In genomic region chr2:92544364-92545151, GRCm38 (mm10) we compare ENCODE assay signal across 9 mouse cellular contexts. TPM values are rescaled to one million over a fixed set of nuclear protein-coding genes. Genes with fewer than 3 reads are reported as not detected.
A peak's percentile ranks its signal among the peaks of the same experiment; 100 is the strongest.
DNase-seq lines count a peak whose midpoint lies in the region; ATAC-seq lines count a peak whose summit lies in the region.
"Had no signal": no experiment of that assay in that cellular context is flagged by ENCODE, and none has a peak within 500 bp of the region (broad histone marks: within the 10 kb centered on the region; RNA-seq: fewer than 3 reads in every experiment).

No protein-coding gene starts in this region.

- WGBS in midbrain, embryonic 15.5 days, result 11% methylated on average over 15 of the region's 15 CpGs

- H3K27me3 ChIP-seq in megakaryocyte, embryonic 14.5 days (replicated peaks), result peaks cover 22% of the 10 kb centered on the region
- no peaks in the 10 kb centered on the region for H3K27me3 ChIP-seq in midbrain, embryonic 15.5 days (replicated peaks)

- H3K4me3 ChIP-seq in megakaryocyte, embryonic 14.5 days (replicated peaks), result peak overlapping the region; percentile 65
- no peak overlapping the region for H3K4me3 ChIP-seq in midbrain, embryonic 15.5 days
- H3K4me3 ChIP-seq: erythroblast, embryonic 14.5 days had no signal

- no peak overlapping the region for H3K27ac ChIP-seq in midbrain, embryonic 15.5 days

- no peak overlapping the region for H3K9ac ChIP-seq in midbrain, embryonic 15.5 days

- ATAC-seq in megakaryocyte, adult 5-6 weeks (ENCODE audit: poor library complexity, severe bottlenecking), result no peak
- peak; percentile 87 for ATAC-seq in midbrain, embryonic 15.5 days (replicated peaks)

- H3K4me2 ChIP-seq in midbrain, embryonic 15.5 days, result peak overlapping the region; percentile 16

- no peaks in the 10 kb centered on the region for H3K9me3 ChIP-seq in megakaryocyte, embryonic 14.5 days
- H3K9me3 ChIP-seq in midbrain, embryonic 15.5 days, result no peaks in the 10 kb centered on the region

- H3K4me1 ChIP-seq in megakaryocyte, embryonic 14.5 days, result peaks cover 81% of the 10 kb centered on the region
- H3K4me1 ChIP-seq in midbrain, embryonic 15.5 days, result peaks cover 18% of the 10 kb centered on the region

- H3K36me3 ChIP-seq in megakaryocyte, embryonic 14.5 days (replicated peaks; ENCODE audit: low read length), result no peaks in the 10 kb centered on the region
- H3K36me3 ChIP-seq in midbrain, embryonic 15.5 days (replicated peaks), result no peaks in the 10 kb centered on the region

- peak; percentile 28 for DNase-seq in adrenal gland, postnatal 10 days
- no peak for DNase-seq in adrenal gland, adult 18-20 months (ENCODE audit: low spot score in 2 of 2)
- peak; percentile 34 for DNase-seq in forelimb bud, embryonic 11.5 days (ENCODE audit: low read depth, low spot score)
- no peak for DNase-seq in urinary bladder, adult 2 months (ENCODE audit: low spot score)
- DNase-seq in spleen, postnatal 10 days (ENCODE audit: low spot score in 2 of 2), result no peak

RNA-seq across cellular contexts. Expression of gene Chst1, which starts 54.9 kb away (rescaled TPM):
- total RNA-seq in adrenal gland, postnatal 10 days (2021), result 10 to 100 TPM in 1 of 2 experiments, 1 to 10 TPM in 1; 9.6 to 13.0 TPM
- 10 to 100 TPM; 13.2 to 20.4 TPM for total RNA-seq in adrenal gland, adult 18-20 months (2021)
- 0.45 TPM in 1 of 2 replicates, not detected in the other for polyA plus RNA-seq in megakaryocyte, embryonic 14.5 days (2012; ENCODE audit: insufficient read depth, low replicate concordance)
- 0.91 and 1.3 TPM in 2 replicates for total RNA-seq in megakaryocyte, adult 5-6 weeks (2015)
- total RNA-seq in megakaryocyte, adult 5-6 weeks (2017), result 1.0 and 1.1 TPM in 2 replicates
- 48.0 and 49.6 TPM in 2 replicates for polyA plus RNA-seq in midbrain, embryonic 15.5 days (2015; fragmentation: Nextera tagmentation; extraction: Ambion mirVana)
- 9.3 and 11.1 TPM in 2 replicates for polyA plus RNA-seq in urinary bladder, adult 2 months (2012; rRNA removed)
- polyA plus RNA-seq: erythroblast, embryonic 14.5 days had no signal

Comparison
In these comparisons a context has a peak if more than half of its experiments do, and no peak if none do; other contexts are left out.
1. DNase-seq: peak in adrenal gland, postnatal 10 days (single experiment) and forelimb bud, embryonic 11.5 days (single experiment); none in adrenal gland, adult 18-20 months (0 of 2), urinary bladder, adult 2 months (single experiment) and spleen, postnatal 10 days (0 of 2).
2. RNA of gene Chst1, which starts 54.9 kb away (total RNA-seq): 13.2 to 20.4 TPM in adrenal gland, adult 18-20 months and 9.6 to 13.0 TPM in adrenal gland, postnatal 10 days; 0.91 to 1.3 TPM in megakaryocyte, adult 5-6 weeks; every median in the first group is over 4 times any median in the second.